Mouse (Mus musculus) midbrain, embryonic 16.5 days (tissue): Measurements from ENCODE around the gene S100a1. TPM values are rescaled to one million over a fixed set of nuclear protein-coding genes. Genes with fewer than 3 reads are reported as not detected.

Experiments used
- ATAC-seq: fragments of 200-750 bp; cut with Nextera tagmentation; 2 replicates; pipeline ENCODE4 v1.8.0; 2017; ENCODE audit warnings: moderate TSS enrichment
- H3K27ac ChIP-seq: fragments of 300-500 bp; sonication (generic); 2 replicates; pipeline ENCODE4 v1.5.1; 2014; ENCODE audit warnings: mild to moderate bottlenecking, low read length, mixed read lengths
- H3K27me3 ChIP-seq: fragments of 300-500 bp; sonication (generic); 2 replicates; pipeline ENCODE4 v1.6.1; 2014; ENCODE audit warnings: low read depth, low read length, mixed read lengths; ENCODE audit not compliant: control insufficient read depth, insufficient read depth
- H3K36me3 ChIP-seq: fragments of 300-500 bp; sonication (generic); 2 replicates; pipeline ENCODE4 v1.6.1; 2014; ENCODE audit warnings: mild to moderate bottlenecking, low read length, moderate library complexity, mixed read lengths; ENCODE audit not compliant: control insufficient read depth, insufficient read depth
- H3K4me1 ChIP-seq: fragments of 300-500 bp; sonication (generic); 2 replicates; pipeline ENCODE4 v1.6.1; 2014; ENCODE audit warnings: mild to moderate bottlenecking, low read length, mixed read lengths; ENCODE audit not compliant: control insufficient read depth, insufficient read depth
- H3K4me2 ChIP-seq: fragments of 300-500 bp; sonication (generic); 2 replicates; pipeline ENCODE4 v1.6.1; 2014; ENCODE audit warnings: mild to moderate bottlenecking, low read length, mixed read lengths
- H3K4me3 ChIP-seq: fragments of 300-500 bp; sonication (generic); 2 replicates; pipeline ENCODE4 v1.5.1; 2014; ENCODE audit warnings: low read depth, mild to moderate bottlenecking, low read length, moderate library complexity, mixed read lengths
- H3K9ac ChIP-seq: fragments of 300-500 bp; sonication (generic); 2 replicates; pipeline ENCODE4 v1.6.1; 2014; ENCODE audit warnings: low read depth, low read length, mixed read lengths
- H3K9me3 ChIP-seq: fragments of 300-500 bp; sonication (generic); replicated peaks from 2 replicates; pipeline ENCODE4 v1.6.1; 2014; ENCODE audit warnings: mild to moderate bottlenecking, low read length, mixed read lengths; ENCODE audit not compliant: control insufficient read depth, poor library complexity, severe bottlenecking
- WGBS: fragments of 180-500 bp; shearing (Covaris S2); extraction: QIAGEN DNeasy Blood & Tissue Kit; methylation state at CpG from one replicate; pipeline ENCODE4 v1.1.7; 2014; 5-methylcytosine and 5-hydroxymethylcytosine counted together
- polyA plus RNA-seq: library from polyadenylated mRNA; unstranded; fragments of >200 nt; fragmentation: Nextera tagmentation; extraction: Ambion mirVana; gene quantifications from 2 replicates; pipeline ENCODE4 v1.2.1, GENCODE M21; 2015

Gene S100a1
- polyA plus RNA-seq, 1 experiment from 2014 or later = 19.5 TPM

DNA sequence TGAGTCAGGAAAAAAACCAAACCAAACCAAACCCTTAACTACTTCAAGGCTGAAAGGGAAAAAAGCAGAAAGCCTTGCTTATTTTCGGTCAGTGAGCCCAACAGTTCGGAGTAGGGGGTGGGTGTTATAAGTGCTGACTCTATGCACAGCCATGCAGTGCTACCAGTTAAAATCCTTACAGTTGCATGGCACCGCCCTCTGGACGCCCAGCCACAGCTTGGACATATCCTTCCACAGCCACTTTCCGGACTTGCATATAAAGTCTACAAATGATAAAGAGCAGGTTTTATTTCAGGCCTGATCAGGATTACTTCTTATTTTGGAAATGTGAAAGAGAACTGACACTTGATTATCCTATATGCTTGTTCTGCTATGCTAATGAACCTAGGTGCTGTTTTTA is 9.0 kb downstream of the S100a1 start:
- no peak overlapping the region for H3K4me2 ChIP-seq
- 96% methylated on average over 5 of the region's 5 CpGs for WGBS

DNA sequence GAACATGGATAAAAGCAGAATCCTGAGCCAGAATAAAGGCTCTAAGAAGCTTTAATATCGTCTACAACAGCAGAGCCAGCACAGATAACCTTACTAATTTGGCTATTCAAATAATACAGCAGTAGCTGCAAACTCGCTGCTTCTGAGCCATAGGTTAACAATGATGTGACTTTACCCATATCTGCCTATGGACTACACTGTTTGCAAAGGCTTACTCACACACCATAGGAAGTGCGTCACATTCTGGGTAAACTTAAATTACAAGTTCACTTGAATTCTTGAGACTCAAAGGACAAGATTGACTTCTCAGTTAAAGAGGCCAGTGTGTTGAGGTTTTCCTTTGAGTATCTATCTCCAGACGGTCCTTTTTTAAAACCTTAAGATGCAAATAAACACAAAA is 10.7 kb downstream of the S100a1 start:
- Histone ChIP-seq H3K4me2 (no peak overlapping the region), H3K27ac (no peak overlapping the region), H3K36me3 (peaks cover 26% of the 10 kb centered on the region), H3K4me1 (peaks cover 24% of the 10 kb centered on the region), H3K27me3 (no peaks in the 10 kb centered on the region), H3K9me3 (no peaks in the 10 kb centered on the region), H3K4me3 (no peak overlapping the region), H3K9ac (no peak overlapping the region)
- no peak for ATAC-seq
- WGBS = 67% methylated on average over 4 of the region's 4 CpGs

More for the DNA sequence above, 9.0 kb downstream of the S100a1 start:
- Histone ChIP-seq H3K4me1 (peaks cover 26% of the 10 kb centered on the region), H3K9me3 (no peaks in the 10 kb centered on the region), H3K27ac (no peak overlapping the region), H3K27me3 (no peaks in the 10 kb centered on the region), H3K4me3 (no peak overlapping the region), H3K9ac (no peak overlapping the region), H3K36me3 (peaks cover 22% of the 10 kb centered on the region)
- ATAC-seq = no peak

DNA sequence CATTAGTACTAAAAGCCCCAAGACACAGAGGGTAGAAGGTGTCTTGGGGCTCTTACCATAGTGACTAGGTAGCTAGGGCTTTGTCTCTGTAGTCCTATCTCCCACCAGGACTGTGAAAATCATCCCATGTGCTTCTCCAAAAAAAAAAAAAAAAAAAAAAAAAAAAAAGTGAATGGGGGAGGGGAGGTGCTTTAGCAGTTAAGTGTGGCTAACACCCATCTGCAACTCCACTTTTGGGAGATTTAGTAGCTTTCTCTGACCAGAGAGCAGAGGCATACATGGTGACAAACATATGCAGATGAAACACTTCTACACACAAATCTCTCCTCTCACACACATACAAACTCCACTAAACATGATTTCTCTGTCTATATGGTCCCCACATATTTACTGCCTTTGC is 16.6 kb downstream of the S100a1 start:
- Histone ChIP-seq H3K9me3 (no peaks in the 10 kb centered on the region), H3K4me3 (no peak overlapping the region), H3K36me3 (peaks cover 30% of the 10 kb centered on the region), H3K4me1 (no peaks in the 10 kb centered on the region; the same call in 1 of the 2 replicates), H3K4me2 (no peak overlapping the region), H3K27ac (no peak overlapping the region), H3K9ac (no peak overlapping the region), H3K27me3 (no peaks in the 10 kb centered on the region)
- ATAC-seq = no peak

DNA sequence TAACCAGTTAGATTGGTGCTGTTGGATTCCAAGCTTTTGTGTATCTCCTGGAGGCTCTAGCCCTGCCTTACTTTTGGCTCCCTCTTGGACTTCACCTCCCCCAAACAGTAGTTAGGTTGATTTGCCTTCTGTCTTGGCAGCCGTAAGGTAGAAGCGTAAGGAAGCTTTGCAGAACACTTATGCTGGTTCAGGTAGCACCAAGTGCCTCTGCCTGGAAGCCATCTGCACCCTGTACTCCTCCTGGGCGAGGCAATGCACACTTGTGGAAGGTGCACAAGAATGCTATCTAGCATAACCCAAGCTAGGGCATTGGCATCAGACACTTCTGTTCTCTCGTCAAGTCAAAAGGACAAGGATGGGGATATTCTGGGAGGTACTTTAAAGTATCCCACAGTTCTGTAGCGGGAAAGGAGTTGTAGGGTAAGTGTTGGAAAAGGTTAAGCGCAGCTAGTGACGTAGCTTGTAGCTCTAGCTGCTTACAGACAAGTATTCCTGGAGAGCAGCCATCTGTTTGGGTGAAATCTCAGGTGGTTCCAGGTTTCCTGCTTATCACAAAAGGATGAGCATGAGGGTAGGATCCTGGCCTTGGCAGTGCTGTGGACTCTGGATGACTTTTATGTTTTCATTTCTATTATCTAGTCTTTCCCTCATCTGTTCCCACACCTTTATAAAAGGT is 18.2 kb downstream of the S100a1 start:
- H3K9me3 ChIP-seq = no peaks in the 10 kb centered on the region
- H3K9ac ChIP-seq = no peak overlapping the region
- ATAC-seq = no peak
- no peak overlapping the region for H3K4me2 ChIP-seq
- no peaks in the 10 kb centered on the region for H3K27me3 ChIP-seq
- H3K4me3 ChIP-seq = no peak overlapping the region
- H3K4me1 ChIP-seq = no peaks in the 10 kb centered on the region; the same call in 1 of the 2 replicates
- H3K27ac ChIP-seq = no peak overlapping the region
- H3K36me3 ChIP-seq = peaks cover 21% of the 10 kb centered on the region
- WGBS = 91% methylated on average over 7 of the region's 7 CpGs

DNA sequence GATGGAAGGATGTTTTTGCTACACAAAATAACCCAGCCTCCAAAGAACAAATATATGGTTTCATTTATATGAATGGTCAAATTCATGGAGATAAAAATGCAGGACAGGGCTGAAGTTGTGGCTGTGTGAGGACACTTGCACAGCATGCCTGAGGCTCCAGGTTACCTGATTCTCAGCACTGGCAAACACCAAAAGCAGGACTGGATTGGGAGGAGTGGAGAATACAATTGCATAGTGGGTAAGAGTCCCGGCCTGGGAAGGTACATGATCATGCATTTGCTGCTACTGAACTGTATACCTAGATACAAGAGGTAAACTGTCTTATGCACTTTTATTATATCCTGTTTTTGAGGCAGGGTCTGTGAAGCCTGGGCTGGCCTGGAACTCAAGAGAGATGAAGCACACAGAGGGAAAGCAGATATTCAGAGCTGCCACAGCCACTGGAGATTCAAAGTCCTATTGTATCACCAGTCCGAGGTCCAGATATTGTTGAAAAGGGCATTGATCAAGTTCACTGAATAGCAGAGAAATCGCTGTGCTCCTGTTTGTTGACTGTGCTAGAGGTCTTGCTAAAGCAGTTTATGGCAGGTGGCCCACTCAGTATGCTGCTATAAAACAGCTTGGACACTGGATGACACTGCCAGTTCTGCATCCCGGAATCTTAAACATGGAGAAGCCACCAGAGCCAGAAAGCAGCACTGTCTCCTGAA is 20.2 kb downstream of the S100a1 start:
- no peak for ATAC-seq
- Histone ChIP-seq H3K9ac (no peak overlapping the region), H3K4me3 (no peak overlapping the region), H3K27ac (0 out of 2 replicates have a peak overlapping the region, but pooled peaks have one; percentile 33), H3K36me3 (peaks cover 20% of the 10 kb centered on the region), H3K4me2 (no peak overlapping the region), H3K9me3 (no peaks in the 10 kb centered on the region), H3K4me1 (peaks cover 6% of the 10 kb centered on the region), H3K27me3 (no peaks in the 10 kb centered on the region)
- WGBS = 59% methylated on average over 4 of the region's 4 CpGs

DNA sequence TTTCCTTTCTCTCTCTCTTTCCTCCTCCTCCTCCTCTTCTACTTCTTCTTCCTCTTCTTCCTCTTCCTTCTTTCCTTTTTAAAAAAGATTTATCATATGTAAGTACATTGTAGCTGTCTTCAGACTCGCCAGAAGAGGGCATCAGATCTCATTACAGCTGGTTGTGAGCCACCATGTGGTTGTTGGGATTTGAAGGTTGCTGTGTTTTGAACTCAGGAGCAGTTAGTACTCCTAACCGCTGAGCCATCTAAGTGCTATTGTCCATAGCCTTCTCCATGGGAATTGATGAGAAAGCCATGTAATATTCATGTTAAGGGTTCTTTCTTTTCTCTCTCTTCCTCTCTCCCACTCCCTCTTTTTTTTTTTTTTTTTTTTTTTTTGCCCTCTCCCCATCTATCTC is 22.8 kb downstream of the S100a1 start:
- H3K27ac ChIP-seq = no peak overlapping the region
- no peak overlapping the region for H3K4me2 ChIP-seq
- ATAC-seq = peak; percentile 18; the same call in 1 of the 2 replicates
- H3K9me3 ChIP-seq = no peaks in the 10 kb centered on the region
- no peaks in the 10 kb centered on the region for H3K27me3 ChIP-seq
- 46% methylated on average over 2 of the region's 2 CpGs for WGBS
- no peak overlapping the region for H3K9ac ChIP-seq
- H3K36me3 ChIP-seq = peaks cover 19% of the 10 kb centered on the region
- peaks cover 6% of the 10 kb centered on the region for H3K4me1 ChIP-seq
- H3K4me3 ChIP-seq = no peak overlapping the region

DNA sequence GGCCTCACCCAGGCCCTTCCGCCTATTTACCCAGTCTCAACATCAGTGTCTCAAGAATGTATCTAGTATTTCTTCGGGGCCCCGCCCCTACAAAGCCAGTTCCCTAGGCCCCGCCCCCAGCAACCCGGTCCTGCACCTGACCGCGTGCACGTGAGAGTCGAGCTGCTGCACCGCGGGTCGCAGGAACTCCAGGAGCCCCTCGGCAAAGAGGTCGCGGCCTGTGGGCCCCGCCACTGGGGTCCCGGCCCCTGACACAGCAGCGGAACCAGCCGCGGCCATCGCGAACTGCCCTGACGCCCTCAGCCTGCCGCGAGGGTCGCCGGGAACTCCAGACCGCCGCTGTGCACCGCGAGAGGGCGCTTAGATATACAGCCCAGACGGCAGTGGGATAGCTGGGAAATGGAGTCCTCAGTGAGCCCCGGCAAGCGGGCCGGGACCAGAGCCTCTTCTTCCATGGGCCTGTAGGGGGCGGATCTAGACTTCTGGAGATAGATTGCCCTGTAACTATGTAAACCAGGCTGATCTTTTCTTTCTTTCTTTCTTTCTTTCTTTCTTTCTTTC is 23.4 kb downstream of the S100a1 start, which contains the start of gene Snapin:
Snapin (minus strand) TSS at position 338 of the 561 bp plus-strand sequence.
- Histone ChIP-seq H3K36me3 (peaks cover 24% of the 10 kb centered on the region), H3K9me3 (no peaks in the 10 kb centered on the region), H3K27ac (peak within 1 kb of the TSS; percentile 83), H3K4me2 (peak within 1 kb of the TSS; percentile 80), H3K27me3 (no peaks in the 10 kb centered on the region), H3K4me3 (peak within 1 kb of the TSS; percentile 81), H3K9ac (peak within 1 kb of the TSS; percentile 90), H3K4me1 (peaks cover 6% of the 10 kb centered on the region)
- WGBS = under 1% methylated on average over 37 of the region's 37 CpGs
- ATAC-seq = peak; percentile 98

DNA sequence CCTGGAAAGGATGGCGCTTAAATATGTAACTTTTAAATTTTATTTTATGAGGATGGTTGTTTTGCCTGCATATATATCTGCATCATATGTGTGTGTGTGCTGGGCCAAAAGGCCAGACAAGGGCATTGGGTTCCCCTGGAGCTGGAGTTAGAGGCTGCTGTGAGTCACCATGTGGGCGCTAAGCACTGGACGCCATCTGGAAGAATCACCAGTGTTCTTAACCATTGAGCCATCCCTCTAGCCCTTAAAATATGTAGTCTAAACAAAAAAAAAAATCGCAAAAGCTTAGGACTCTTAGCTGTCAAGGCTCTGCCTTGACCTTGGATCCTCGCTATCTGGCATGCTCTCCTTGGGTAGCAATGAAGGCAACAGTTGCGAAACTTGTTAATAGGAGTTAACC is 25.6 kb downstream of the S100a1 start:
- H3K4me3 ChIP-seq = no peak overlapping the region
- no peaks in the 10 kb centered on the region for H3K27me3 ChIP-seq
- ATAC-seq = no peak
- no peaks in the 10 kb centered on the region for H3K9me3 ChIP-seq
- peaks cover 34% of the 10 kb centered on the region for H3K36me3 ChIP-seq
- H3K27ac ChIP-seq = no peak overlapping the region
- H3K4me1 ChIP-seq = peaks cover 6% of the 10 kb centered on the region
- H3K4me2 ChIP-seq = no peak overlapping the region
- no peak overlapping the region for H3K9ac ChIP-seq
- 92% methylated on average over 6 of the region's 6 CpGs for WGBS

DNA sequence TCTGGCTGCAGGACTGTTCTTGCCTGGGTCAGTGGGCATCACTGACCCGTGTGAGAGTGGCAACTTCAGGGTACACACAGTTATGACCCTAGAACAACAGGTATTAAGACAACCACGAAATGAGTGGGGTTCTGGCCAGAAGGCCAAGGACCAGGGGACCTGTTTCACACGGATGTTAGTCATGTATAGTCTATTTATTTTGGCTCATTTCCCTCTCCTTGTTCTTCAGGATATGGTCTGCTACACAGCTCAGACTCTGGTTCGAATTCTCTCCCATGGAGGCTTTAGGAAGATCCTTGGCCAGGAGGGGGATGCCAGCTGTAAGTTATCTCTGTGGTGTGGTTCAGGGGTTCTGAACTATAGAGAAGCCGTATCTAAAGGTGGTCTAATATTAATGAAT is 27.2 kb downstream of the S100a1 start:
- H3K36me3 ChIP-seq = peaks cover 43% of the 10 kb centered on the region
- peaks cover 6% of the 10 kb centered on the region for H3K4me1 ChIP-seq
- WGBS = 79% methylated on average over 5 of the region's 5 CpGs
- no peaks in the 10 kb centered on the region for H3K27me3 ChIP-seq
- no peak overlapping the region for H3K4me2 ChIP-seq
- H3K9ac ChIP-seq = no peak overlapping the region
- no peak for ATAC-seq
- no peak overlapping the region for H3K27ac ChIP-seq
- H3K4me3 ChIP-seq = no peak overlapping the region
- H3K9me3 ChIP-seq = no peaks in the 10 kb centered on the region
